ENCODE assay signal across 11 mouse cellular contexts in genomic region chr6:5775461-5775860, GRCm38 (mm10). TPM values are rescaled to one million over a fixed set of nuclear protein-coding genes. Genes with fewer than 3 reads are reported as not detected.
DNase-seq lines count a peak whose midpoint lies in the region.
"Had no signal": no experiment of that assay in that cellular context is flagged by ENCODE, and none has a peak within 500 bp of the region (broad histone marks: within the 10 kb centered on the region; RNA-seq: fewer than 3 reads in every experiment).

No protein-coding gene starts in this region.

- peak; percentile 75 for DNase-seq in heart, adult 11 months
- DNase-seq in heart, adult 8-10 months (ENCODE audit: low spot score) = no peak
- peak; percentile 6 for DNase-seq in right cerebral cortex, postnatal 4 days
- DNase-seq in right cerebral cortex, adult 2 months (ENCODE audit: low spot score in 2 of 2) = no peak
- peak; percentile 75 to 83 for DNase-seq in cerebellum, postnatal 10 days
- no peak for DNase-seq in ovary, postnatal 36 days (ENCODE audit: low spot score)
- no peak for DNase-seq in natural killer cell, adult 2 months (ENCODE audit: low spot score in 2 of 2)
- DNase-seq: adrenal gland, postnatal 36 days; lung, postnatal 4 days; spleen, adult 18-20 months had no signal

RNA-seq across cellular contexts. Expression of gene Dync1i1, which starts 50.0 kb away (rescaled TPM):
- 1 to 10 TPM in 1 of 4 experiments, under 1 TPM in 3; 0.37 to 1.0 (median 0.52) TPM for total RNA-seq in heart, adult 8-10 months (2022)
- total RNA-seq: granulocyte monocyte progenitor cell, adult 5-6 weeks had no signal

Comparison
In these comparisons a context has a peak if more than half of its experiments do, and no peak if none do; other contexts are left out.
1. DNase-seq: peak in heart, adult 11 months (single experiment), right cerebral cortex, postnatal 4 days (single experiment) and cerebellum, postnatal 10 days (2 of 2); none in heart, adult 8-10 months (single experiment), right cerebral cortex, adult 2 months (0 of 2), ovary, postnatal 36 days (single experiment) and natural killer cell, adult 2 months (0 of 2).